Mouse (Mus musculus): ENCODE data around the gene Hap1.

Hap1 gene

GRCm38 (mm10) chr11:100355972-100356818, at the start of gene Hap1:
Hap1 (minus strand) TSS chr11:100356128.
- peak; percentile 76 for DNase-seq (ENCODE audit: low spot score)

- DNase-seq (ENCODE audit: low spot score), result no peak
Measured at GRCm38 (mm10) chr11:100404456-100405074, 48.6 kb upstream of the Hap1 start.

- no peak for DNase-seq (ENCODE audit: low spot score)
Measured at GRCm38 (mm10) chr11:100403445-100404134, 47.7 kb upstream of the Hap1 start.

GRCm38 (mm10) chr11:100402682-100403081, 46.8 kb upstream of the Hap1 start:
- no peak for DNase-seq (ENCODE audit: low spot score)

GRCm38 (mm10) chr11:100402240-100402639, 46.3 kb upstream of the Hap1 start:
- no peak for DNase-seq (ENCODE audit: low spot score)

- DNase-seq (ENCODE audit: low spot score), result no peak
Measured at GRCm38 (mm10) chr11:100400842-100401241, 44.9 kb upstream of the Hap1 start.

- no peak for DNase-seq (ENCODE audit: low spot score)
Measured at GRCm38 (mm10) chr11:100399727-100400538, 44.0 kb upstream of the Hap1 start.

GRCm38 (mm10) chr11:100399320-100399719, 43.4 kb upstream of the Hap1 start:
- no peak for DNase-seq (ENCODE audit: low spot score)

GRCm38 (mm10) chr11:100398517-100398916, 42.6 kb upstream of the Hap1 start:
- DNase-seq (ENCODE audit: low spot score), result no peak

- peak; percentile 100 for DNase-seq (ENCODE audit: low spot score)
Measured at GRCm38 (mm10) chr11:100397600-100398389, 41.9 kb upstream of the Hap1 start, which contains the start of gene Jup. Jup (minus strand) TSS chr11:100397763.

GRCm38 (mm10) chr11:100396886-100397599, 41.1 kb upstream of the Hap1 start:
- DNase-seq (ENCODE audit: low spot score), result no peak

- DNase-seq (ENCODE audit: low spot score), result no peak
Measured at GRCm38 (mm10) chr11:100395861-100396631, 40.1 kb upstream of the Hap1 start.

- DNase-seq (ENCODE audit: low spot score), result no peak
Measured at GRCm38 (mm10) chr11:100395200-100395599, 39.3 kb upstream of the Hap1 start.

GRCm38 (mm10) chr11:100394353-100395074, 38.6 kb upstream of the Hap1 start:
- no peak for DNase-seq (ENCODE audit: low spot score)

- DNase-seq (ENCODE audit: low spot score), result no peak
Measured at GRCm38 (mm10) chr11:100393733-100394132, 37.8 kb upstream of the Hap1 start.

GRCm38 (mm10) chr11:100392958-100393357, 37.0 kb upstream of the Hap1 start:
- DNase-seq (ENCODE audit: low spot score), result no peak

GRCm38 (mm10) chr11:100391884-100392345, 36.0 kb upstream of the Hap1 start:
- DNase-seq (ENCODE audit: low spot score), result no peak

- peak; percentile 51 for DNase-seq (ENCODE audit: low spot score)
Measured at GRCm38 (mm10) chr11:100391081-100391883, 35.4 kb upstream of the Hap1 start.

All from layer of hippocampus, adult 11-12 months (tissue).